Mouse (Mus musculus) megakaryocyte, embryonic 14.5 days (primary cell): Measurements from ENCODE around the gene Morf4l2. TPM values are rescaled to one million over a fixed set of nuclear protein-coding genes. Genes with fewer than 3 reads are reported as not detected.
A peak's percentile ranks its signal among the peaks of the same experiment; 100 is the strongest.

ENCODE experiments used
- H3K27me3 ChIP-seq: replicated peaks from 2 replicates; pipeline ENCODE3; 2012; ENCODE audit warnings: inconsistent platforms
- H3K36me3 ChIP-seq: replicated peaks from 2 replicates; pipeline ENCODE3; 2012; ENCODE audit warnings: low read length, inconsistent platforms, mixed read lengths
- H3K4me1 ChIP-seq: 2 replicates; pipeline ENCODE4 v1.6.1; 2012; ENCODE audit warnings: inconsistent platforms
- H3K4me3 ChIP-seq: replicated peaks from 2 replicates; pipeline ENCODE3; 2012; ENCODE audit warnings: moderate library complexity, mild to moderate bottlenecking, inconsistent platforms
- H3K9me3 ChIP-seq: 2 replicates; pipeline ENCODE4 v1.6.1; 2012; ENCODE audit warnings: inconsistent platforms
- FLI1 ChIP-seq: IDR thresholded peaks from 2 replicates; pipeline ENCODE4 v1.6.1; 2012; ENCODE audit warnings: low read length, inconsistent platforms, mixed read lengths
- GATA1 ChIP-seq: IDR thresholded peaks from 3 replicates; pipeline ENCODE4 v1.6.1; 2012; ENCODE audit warnings: mixed read lengths, low read length, inconsistent platforms, borderline replicate concordance
- polyA plus RNA-seq: library from polyadenylated mRNA; stranded (reverse); fragments of >175 nt; gene quantifications from 2 replicates; pipeline ENCODE4 v1.2.3, GENCODE M21; 2012; ENCODE audit warnings: low replicate concordance; ENCODE audit not compliant: insufficient read depth

The Morf4l2 gene
- 77.8 and 360 TPM in 2 replicates for polyA plus RNA-seq

- H3K9me3 ChIP-seq = 0 out of 2 replicates have a peak, but pooled peaks cover 3% of the 10 kb centered on the region
- peaks cover 6% of the 10 kb centered on the region for H3K36me3 ChIP-seq
- peaks cover 6% of the 10 kb centered on the region; the same call in 1 of the 2 replicates for H3K4me1 ChIP-seq
- H3K27me3 ChIP-seq = no peaks in the 10 kb centered on the region
- TF ChIP-seq GATA1 = no peak
- no peak for TF ChIP-seq FLI1
- H3K4me3 ChIP-seq = peak within 1 kb of the TSS; percentile 93
Observed at GRCm38 (mm10) chrX:136743459-136743858, at the start of gene Morf4l2. TSS of gene Morf4l2 (minus strand) at chrX:136743690.

GRCm38 (mm10) chrX:136789446-136789845, 46.0 kb upstream of the Morf4l2 start:
- no peaks in the 10 kb centered on the region for H3K9me3 ChIP-seq
- no peaks in the 10 kb centered on the region for H3K4me1 ChIP-seq
- no peaks in the 10 kb centered on the region for H3K36me3 ChIP-seq
- no peak for TF ChIP-seq FLI1
- no peak for TF ChIP-seq GATA1
- H3K4me3 ChIP-seq = no peak overlapping the region
- H3K27me3 ChIP-seq = peaks cover 16% of the 10 kb centered on the region

- Histone ChIP-seq H3K27me3 (peaks cover 30% of the 10 kb centered on the region), H3K4me1 (no peaks in the 10 kb centered on the region), H3K36me3 (no peaks in the 10 kb centered on the region), H3K9me3 (no peaks in the 10 kb centered on the region), H3K4me3 (no peak within 1 kb of the TSS)
- TF ChIP-seq GATA1 = no peak
- no peak for TF ChIP-seq FLI1
Observed at GRCm38 (mm10) chrX:136780041-136780440, 36.6 kb upstream of the Morf4l2 start, which contains the start of gene Glra4. TSS of gene Glra4 (minus strand) at chrX:136780141.

GRCm38 (mm10) chrX:136779262-136779661, 35.8 kb upstream of the Morf4l2 start:
- no peaks in the 10 kb centered on the region for H3K36me3 ChIP-seq
- no peaks in the 10 kb centered on the region for H3K9me3 ChIP-seq
- peaks cover 32% of the 10 kb centered on the region for H3K27me3 ChIP-seq
- no peak overlapping the region for H3K4me3 ChIP-seq
- H3K4me1 ChIP-seq = no peaks in the 10 kb centered on the region
- TF ChIP-seq GATA1 (no peak), FLI1 (no peak)

GRCm38 (mm10) chrX:136778046-136778445, 34.6 kb upstream of the Morf4l2 start:
- no peaks in the 10 kb centered on the region for H3K36me3 ChIP-seq
- H3K4me1 ChIP-seq = no peaks in the 10 kb centered on the region
- peaks cover 29% of the 10 kb centered on the region for H3K27me3 ChIP-seq
- no peak for TF ChIP-seq GATA1
- no peak for TF ChIP-seq FLI1
- H3K9me3 ChIP-seq = no peaks in the 10 kb centered on the region
- H3K4me3 ChIP-seq = no peak overlapping the region

GRCm38 (mm10) chrX:136773035-136773434, 29.5 kb upstream of the Morf4l2 start:
- TF ChIP-seq FLI1 (no peak), GATA1 (no peak)
- Histone ChIP-seq H3K9me3 (no peaks in the 10 kb centered on the region), H3K4me1 (no peaks in the 10 kb centered on the region), H3K4me3 (no peak overlapping the region), H3K27me3 (peaks cover 12% of the 10 kb centered on the region), H3K36me3 (no peaks in the 10 kb centered on the region)

GRCm38 (mm10) chrX:136761103-136762074, 17.9 kb upstream of the Morf4l2 start:
- TF ChIP-seq FLI1 (no peak), GATA1 (no peak)
- no peak overlapping the region for H3K4me3 ChIP-seq
- H3K36me3 ChIP-seq = no peaks in the 10 kb centered on the region
- H3K4me1 ChIP-seq = no peaks in the 10 kb centered on the region
- no peaks in the 10 kb centered on the region for H3K9me3 ChIP-seq
- peaks cover 2% of the 10 kb centered on the region for H3K27me3 ChIP-seq

- TF ChIP-seq GATA1 = no peak
- TF ChIP-seq FLI1 = no peak
- H3K9me3 ChIP-seq = no peaks in the 10 kb centered on the region
- no peak overlapping the region for H3K4me3 ChIP-seq
- H3K36me3 ChIP-seq = no peaks in the 10 kb centered on the region
- peaks cover 2% of the 10 kb centered on the region for H3K27me3 ChIP-seq
- no peaks in the 10 kb centered on the region for H3K4me1 ChIP-seq
Observed at GRCm38 (mm10) chrX:136755464-136755863, 12.0 kb upstream of the Morf4l2 start.

GRCm38 (mm10) chrX:136749329-136749728, 5.8 kb upstream of the Morf4l2 start:
- TF ChIP-seq GATA1 (no peak), FLI1 (no peak)
- Histone ChIP-seq H3K4me3 (no peak overlapping the region), H3K4me1 (no peaks in the 10 kb centered on the region), H3K9me3 (no peaks in the 10 kb centered on the region), H3K36me3 (no peaks in the 10 kb centered on the region), H3K27me3 (peaks cover 2% of the 10 kb centered on the region)

- Histone ChIP-seq H3K36me3 (no peaks in the 10 kb centered on the region), H3K27me3 (no peaks in the 10 kb centered on the region), H3K9me3 (0 out of 2 replicates have a peak, but pooled peaks cover 3% of the 10 kb centered on the region), H3K4me1 (no peaks in the 10 kb centered on the region), H3K4me3 (no peak overlapping the region)
- no peak for TF ChIP-seq GATA1
- TF ChIP-seq FLI1 = no peak
Observed at GRCm38 (mm10) chrX:136744663-136745062, 1.2 kb upstream of the Morf4l2 start.
